Mouse (Mus musculus) layer of hippocampus, postnatal 14 days (tissue): ENCODE data around the gene Hspa2. TPM values are rescaled to one million over a fixed set of nuclear protein-coding genes. Genes with fewer than 3 reads are reported as not detected.

Experiments
- DNase-seq, 2 experiments: peaks; one replicate each; pipeline ENCODE4 v3.0.0; 2021 to 2022; ENCODE audit warnings: low spot score in 2 of 2, mixed read lengths in 1 of 2
- total RNA-seq, 2 experiments: library from RNA; stranded (reverse); gene quantifications; 2 replicates each; pipeline ENCODE4 v1.2.3; 2021

Gene Hspa2
- total RNA-seq, 2 experiments from 2014 or later = 109 to 128 TPM

DNA sequence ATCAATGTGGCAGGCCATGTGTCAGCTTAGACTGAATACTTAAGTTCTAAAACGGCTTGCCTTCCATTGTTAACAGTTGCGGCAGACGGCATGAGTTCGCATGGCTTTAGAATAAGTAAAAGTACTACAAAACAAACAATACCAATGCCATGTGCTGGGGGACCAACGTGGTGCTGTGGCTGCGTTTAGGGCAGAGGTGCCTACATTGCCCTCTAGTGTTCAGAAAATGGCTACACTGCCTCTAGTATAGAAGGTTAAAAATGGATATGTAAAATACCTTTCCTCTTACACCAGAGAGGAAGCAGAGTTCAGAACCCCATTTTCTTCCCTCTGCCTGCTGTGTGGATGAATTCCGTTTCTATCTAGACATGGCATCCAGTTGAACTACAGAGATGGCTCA, 27.3 kb upstream of the Hspa2 start:
- DNase-seq = no peak

DNA sequence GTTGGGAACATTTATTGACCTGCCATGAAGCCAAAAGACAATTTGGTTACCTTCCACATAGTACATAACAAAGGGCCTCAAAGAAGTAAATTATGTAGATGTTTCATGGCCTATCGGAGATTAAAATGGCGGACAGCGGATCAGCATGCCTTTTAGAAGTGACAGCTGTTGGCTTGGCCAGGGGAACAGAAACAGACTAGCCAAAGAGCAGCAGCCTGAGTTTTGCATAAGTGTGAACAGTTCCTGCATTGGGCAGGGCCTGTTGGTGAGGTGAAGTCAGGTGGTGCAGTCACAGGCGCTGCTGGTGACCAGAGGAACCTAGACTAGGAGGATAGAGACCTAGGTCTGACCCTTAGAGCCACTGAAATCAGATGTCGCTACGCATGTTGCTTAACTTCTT, 26.9 kb upstream of the Hspa2 start:
- DNase-seq = no peak

DNA sequence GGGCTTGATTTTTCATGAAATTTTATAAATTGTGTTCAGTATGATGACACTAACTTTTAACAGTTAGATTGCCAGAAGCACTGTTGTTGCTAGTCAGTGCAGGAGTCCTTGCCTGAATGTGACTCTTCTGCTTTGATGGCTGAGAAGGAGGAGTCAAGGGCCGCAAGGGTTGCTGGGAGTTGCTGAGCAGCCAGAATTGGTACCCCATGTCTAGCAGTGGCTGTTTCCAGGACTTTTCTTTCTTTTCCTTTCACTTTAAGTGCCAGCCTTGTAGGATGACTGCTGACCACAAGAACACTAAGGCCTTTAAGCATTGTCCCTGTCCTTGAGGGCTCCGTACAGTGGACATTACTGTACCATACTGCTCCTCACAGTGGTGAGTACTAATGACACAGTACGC, 26.2 kb upstream of the Hspa2 start:
- DNase-seq = peak in 1 of 2 experiments; percentile 22

DNA sequence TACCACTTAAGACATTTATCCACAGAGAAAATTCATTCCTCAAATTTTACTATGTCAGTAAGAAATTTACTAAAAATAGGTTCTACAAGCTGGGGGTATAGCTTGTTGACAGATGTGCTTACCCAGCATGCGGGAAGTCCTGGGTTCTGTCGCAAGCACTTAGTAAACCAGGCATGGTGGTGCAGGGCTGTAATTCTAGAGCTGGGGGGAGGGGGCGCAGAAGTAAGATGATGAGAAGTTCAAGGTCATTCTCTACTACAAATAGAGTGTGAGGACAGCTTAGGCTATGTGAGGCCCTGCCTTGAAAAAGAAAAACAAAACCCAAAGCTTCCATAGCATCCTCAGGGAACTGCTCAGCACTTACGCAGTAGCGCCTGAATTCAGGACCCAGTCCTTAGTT, 25.4 kb upstream of the Hspa2 start:
- DNase-seq = no peak

DNA sequence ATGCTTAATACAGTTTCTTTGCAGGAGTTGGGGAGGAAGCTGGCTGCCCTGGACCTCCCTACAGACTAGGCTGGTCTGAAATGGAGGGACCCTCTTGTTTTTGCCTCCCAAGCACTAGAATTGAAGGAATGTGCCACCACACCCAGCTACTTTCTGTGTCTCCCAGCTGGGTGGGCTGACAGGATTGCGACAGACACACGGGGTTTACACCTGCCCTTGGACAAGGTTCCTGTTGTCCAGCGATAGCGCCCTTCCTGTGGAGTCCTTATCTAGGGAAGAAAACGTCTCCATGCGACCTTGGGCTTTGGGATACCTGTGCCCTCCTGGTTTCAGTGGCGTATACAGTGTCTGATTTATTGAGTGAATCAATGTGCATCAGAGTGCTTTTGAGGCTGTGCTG, 23.8 kb upstream of the Hspa2 start:
- DNase-seq = no peak

DNA sequence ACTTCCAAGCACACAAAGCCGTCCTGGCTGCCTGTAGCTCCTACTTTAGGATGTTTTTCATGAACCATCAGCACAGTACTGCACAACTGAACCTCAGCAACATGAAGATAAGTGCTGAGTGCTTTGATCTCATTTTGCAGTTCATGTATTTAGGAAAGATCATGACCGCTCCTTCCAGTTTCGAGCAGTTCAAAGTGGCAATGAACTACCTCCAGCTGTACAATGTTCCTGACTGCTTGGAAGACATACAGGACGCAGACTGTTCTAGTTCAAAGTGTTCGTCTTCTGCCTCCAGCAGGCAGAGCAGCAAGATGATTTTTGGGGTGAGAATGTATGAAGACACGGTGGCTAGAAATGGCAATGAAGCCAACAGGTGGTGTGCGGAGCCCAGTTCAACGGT, 18.6 kb upstream of the Hspa2 start:
- no peak for DNase-seq

DNA sequence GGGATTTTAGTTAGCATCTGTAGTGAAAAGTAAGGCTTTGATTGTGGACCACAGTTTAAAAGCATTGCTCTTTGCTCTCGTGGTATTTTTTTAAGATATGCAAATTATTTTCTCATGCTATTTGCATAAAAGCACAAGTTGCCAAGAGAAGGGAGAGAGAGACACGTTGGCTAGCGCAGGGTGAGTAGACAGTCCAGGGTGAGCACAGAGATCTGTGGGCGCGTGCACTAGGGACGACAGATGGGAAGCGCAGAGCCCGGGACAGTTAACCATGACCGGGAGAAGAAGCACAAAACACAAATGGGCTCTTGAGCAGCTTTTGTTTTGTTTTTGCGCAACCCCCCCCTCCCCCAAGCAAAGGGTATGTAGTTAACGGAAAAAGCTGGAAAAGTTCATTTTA, 15.2 kb upstream of the Hspa2 start:
- no peak for DNase-seq

DNA sequence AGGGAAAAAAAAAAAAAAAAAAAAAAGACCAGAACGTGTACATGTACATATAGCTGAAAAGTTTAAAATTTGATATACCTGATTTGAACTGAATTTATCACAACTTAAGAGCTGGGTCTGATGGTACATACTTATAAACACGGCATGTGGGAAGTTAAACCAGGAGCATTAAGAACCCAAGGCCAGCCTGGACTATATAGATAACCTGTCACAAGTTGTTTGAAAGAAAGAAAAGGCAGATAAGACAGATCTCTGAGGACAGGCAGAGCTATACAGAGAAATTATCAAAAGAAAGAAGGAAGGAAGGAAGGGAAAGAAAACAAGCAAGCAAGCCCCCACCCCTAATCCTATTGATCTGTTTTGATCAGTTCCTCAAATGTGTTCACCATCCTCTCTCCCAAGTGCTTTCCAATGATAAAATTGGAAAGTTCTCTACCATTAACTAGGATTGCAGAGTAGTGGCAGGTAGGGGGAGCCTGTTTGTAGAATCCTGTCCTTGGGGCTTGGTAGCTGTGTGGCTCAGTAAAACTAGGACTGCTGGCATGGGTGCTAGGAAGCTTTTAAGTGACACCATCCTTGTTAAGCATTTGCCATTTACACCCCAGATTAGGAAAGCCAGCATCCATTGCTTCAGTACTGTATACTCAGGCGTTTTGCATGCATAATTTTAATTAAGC, 12.2 kb upstream of the Hspa2 start:
- no peak for DNase-seq

DNA sequence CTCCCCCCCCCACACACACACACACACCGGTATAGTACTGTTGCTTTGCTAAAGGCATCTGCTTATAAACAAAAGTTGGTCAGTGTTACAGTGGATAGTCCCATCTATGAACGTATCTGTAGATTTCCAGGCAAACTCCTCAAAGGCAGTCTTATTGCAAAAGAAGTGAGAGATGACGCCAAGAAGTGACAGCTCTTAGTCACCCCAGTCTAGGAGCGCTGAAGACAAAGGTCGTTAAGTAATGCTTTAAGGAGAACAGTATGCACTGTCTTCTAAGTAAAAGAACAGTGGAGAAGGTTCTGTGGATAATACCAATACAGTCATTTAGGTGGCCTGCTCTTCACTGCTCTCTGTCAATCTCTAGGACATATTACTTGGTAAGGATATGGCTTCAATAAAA, 11.0 kb upstream of the Hspa2 start:
- no peak for DNase-seq

DNA sequence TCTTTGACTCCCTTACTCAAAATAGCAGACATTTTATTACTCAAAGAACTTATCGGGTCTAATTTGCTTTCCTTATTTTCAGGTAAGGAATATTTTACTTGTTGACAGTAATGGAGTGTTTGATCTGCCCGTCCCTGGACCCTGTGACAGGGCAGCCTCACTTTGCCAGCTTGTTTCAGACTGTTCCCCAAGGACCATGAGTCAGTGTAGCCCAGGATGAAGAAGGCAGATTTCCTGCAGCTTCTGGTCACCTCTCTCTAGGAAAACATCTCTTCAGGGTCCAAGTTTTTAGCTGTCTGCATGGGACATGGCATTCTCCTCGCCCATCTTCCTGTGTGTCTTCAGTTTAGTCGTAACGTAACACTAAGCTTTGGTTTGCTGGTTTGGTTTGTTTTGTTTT, 6.7 kb upstream of the Hspa2 start:
- no peak for DNase-seq

DNA sequence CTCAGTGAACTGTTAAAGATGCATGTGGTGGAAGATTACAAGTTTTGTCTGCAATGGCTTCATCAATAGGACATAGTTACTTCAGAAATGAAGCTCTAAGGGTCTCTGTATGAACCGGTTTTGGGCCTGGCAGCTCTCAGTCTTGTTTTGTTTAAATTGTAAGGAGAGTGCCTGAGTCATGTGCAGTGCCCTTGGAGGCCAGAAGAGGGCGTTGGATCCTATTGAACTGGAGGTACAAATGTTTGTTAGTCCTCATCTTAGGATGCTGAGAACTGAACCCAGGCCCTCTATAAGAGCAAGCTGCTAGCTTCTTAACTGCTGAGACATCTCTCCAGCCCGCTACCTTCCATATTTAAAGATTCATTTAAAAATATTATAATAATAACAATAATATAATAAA, 2.3 kb upstream of the Hspa2 start:
- DNase-seq = no peak

DNA sequence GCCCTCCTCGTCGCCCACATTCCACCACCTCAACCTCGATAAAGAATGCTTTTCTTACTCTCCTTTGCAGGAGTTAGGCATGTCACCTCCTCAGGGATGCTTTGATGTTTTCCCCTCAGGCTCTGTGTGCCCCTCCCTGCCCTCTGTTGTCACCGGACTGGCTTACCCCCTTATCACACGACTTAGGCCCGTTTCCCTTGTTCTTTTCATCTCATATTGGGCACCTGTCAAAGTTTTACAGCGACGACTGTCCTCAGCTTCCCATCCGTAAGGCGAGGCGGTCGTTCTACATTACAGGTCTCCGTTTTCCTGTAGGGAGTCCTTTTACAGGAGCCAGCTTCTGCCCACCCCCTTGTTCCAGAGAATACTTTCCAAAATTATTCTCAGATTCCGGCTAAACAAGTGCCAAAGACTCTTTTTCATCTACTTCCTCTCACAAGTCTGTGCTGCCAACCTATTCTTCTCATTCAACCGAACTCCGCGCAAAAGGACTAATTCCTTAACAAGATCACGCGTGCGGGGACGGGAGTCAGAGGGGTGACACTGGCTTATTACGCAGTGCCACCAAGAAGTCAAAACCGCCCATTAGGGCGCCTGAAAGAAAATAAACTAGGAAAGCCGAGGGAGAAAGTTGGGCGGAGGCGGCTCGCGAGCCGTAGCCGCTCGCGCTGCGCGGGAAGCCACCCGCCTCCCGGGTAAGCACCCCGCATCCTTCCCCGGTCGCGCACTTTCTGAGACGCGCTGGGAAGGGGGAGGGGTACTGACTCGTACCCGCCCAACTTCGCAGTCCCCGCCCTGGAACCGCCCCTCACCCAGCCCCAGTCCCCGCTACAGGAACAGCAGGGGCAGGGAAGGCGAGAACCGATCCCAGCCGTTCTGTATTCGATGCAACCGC, 738 bp upstream of the Hspa2 start:
- no peak for DNase-seq

DNA sequence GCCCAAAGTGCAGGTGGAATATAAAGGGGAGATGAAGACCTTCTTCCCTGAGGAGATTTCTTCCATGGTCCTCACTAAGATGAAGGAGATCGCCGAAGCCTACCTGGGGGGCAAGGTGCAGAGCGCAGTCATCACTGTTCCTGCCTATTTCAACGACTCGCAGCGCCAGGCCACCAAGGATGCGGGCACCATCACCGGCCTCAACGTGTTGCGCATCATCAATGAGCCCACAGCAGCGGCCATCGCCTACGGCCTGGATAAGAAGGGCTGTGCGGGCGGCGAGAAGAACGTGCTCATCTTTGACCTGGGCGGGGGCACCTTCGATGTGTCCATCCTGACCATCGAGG, 833 bp downstream of the Hspa2 start:
- DNase-seq = peak in 1 of 2 experiments; percentile 28

DNA sequence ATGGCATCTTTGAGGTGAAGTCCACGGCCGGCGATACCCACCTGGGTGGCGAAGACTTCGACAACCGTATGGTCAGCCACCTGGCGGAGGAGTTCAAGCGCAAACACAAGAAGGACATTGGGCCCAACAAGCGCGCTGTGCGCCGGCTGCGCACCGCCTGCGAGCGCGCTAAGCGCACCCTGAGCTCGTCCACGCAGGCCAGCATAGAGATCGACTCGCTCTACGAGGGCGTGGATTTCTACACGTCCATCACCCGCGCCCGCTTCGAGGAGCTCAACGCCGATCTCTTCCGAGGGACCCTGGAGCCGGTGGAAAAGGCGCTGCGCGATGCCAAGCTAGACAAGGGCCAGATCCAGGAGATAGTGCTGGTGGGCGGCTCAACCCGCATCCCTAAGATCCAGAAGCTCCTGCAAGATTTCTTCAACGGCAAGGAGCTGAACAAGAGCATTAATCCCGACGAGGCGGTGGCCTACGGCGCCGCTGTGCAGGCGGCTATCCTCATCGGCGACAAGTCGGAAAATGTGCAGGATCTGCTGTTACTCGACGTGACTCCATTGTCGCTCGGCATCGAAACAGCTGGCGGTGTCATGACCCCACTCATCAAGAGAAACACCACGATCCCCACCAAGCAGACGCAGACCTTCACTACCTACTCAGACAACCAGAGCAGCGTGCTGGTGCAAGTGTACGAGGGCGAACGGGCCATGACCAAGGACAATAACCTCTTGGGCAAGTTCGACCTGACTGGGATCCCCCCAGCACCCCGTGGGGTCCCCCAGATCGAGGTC, 1.4 kb downstream of the Hspa2 start:
- peak; percentile 37 for DNase-seq

DNA sequence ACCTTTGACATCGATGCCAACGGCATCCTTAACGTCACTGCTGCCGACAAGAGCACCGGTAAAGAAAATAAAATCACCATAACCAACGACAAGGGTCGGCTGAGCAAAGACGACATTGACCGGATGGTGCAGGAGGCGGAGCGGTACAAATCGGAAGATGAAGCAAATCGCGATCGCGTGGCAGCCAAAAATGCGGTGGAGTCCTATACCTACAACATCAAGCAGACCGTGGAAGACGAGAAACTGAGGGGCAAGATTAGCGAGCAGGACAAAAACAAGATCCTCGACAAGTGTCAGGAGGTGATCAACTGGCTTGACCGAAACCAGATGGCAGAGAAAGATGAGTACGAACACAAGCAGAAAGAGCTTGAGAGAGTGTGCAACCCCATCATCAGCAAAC, 2.0 kb downstream of the Hspa2 start:
- no peak for DNase-seq

DNA sequence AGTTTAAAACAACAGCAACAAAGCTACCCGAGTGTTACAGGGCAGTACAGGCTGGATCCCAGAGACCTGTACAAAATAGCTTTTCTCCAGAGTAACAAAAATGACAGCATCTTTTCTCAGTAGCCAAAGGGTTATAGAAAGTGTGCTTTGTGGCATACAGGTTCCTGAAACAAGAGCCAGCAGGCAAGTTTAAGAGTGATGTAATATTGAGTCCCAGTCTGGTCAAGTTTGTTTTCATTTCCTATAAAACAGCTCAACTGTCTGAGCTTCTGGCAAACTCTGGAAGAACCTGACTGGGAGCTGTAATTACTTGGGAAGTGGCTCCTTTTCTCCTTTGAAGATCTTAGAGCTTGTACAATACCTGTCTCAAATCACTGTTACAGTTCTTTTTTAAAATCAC, 3.2 kb downstream of the Hspa2 start:
- no peak for DNase-seq

DNA sequence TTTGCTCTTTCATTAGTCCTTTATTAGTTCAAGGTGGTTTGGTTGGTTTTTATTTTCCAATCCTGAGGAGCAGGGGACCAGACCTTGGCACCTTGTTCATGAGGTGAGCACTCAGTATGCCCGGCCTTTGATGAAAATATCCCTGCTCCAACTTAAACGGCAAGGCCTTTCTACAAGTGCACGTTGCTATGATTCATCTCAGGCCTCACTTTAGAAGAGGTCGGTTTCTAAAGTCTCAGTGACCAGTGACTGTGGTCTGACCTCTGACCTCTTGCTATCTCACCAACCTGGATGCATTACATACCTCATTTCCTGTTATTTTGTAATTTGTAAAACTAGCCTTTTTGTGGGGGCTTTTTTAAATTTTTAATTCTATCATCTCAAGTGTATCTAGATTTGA, 5.2 kb downstream of the Hspa2 start:
- no peak for DNase-seq

DNA sequence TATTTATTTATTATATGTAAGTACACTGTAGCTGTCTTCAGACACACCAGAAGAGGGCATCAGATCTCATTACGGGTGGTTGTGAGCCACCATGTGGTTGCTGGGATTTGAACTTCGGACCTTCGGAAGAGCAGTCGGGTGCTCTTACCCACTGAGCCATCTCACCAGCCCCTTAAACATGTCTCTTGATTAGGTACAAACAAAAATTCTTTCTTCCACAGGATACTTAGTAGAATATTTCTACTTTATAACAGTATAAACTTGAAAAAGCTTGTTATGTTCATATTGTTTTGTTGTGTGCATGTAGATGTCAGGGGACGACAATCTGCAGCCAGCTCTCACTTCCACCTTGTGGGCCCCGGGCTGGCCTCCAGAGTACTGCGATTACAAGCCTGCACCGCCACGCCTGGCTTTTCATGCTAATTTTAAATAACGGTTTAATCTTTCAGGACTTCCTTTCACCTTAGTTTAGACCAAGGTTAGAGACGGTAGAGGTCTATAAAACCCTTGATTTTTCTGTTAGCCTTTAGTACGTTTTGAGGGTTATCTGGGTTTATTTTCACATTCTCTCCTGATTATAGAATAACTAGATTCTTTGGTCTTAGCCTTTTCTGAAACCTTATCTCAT, 11.5 kb downstream of the Hspa2 start:
- no peak for DNase-seq

DNA sequence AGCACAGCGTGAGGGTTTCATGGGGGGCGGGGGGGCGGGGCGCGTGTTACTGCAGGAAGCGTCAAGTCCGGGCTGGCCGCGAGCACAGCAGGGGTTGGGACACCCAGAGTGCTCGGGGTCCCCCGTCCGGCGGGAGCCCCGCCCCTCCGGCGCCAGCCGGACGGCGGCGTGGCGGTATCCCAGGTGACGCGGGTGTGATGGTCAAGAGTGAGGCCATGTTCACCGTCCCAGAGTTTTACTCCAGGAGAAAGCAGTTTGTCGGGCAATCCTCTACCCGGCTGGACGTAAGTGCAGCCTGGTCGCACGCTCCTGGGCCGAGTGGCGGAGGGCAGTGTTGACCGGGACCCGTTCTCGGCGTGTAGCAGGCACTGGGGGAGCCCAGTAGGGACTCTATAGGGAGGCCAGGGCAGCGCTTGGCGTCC, 13.5 kb downstream of the Hspa2 start, which contains the start of gene Ppp1r36:
Gene Ppp1r36, plus strand, starts transcription at position 106 of the 422 bp plus-strand sequence.
- no peak for DNase-seq

DNA sequence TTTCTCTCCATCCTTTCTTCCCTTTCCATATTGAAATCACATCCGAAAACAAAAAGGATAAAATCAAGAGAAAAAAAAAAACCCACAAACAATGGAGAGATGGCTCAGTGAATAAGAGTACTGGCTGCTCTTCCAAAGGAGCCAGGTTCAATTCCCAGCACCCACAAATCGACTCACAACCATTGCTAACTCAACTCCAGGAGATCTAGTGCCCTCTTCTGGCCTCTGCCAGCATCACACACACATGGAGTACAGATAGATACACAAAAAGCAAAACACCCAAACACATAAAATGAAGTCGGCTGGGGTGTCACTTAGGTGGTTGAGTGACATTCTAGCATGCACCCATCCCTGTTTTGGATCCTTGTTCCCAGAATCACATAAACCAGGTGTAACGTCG, 14.4 kb downstream of the Hspa2 start:
- no peak for DNase-seq

DNA sequence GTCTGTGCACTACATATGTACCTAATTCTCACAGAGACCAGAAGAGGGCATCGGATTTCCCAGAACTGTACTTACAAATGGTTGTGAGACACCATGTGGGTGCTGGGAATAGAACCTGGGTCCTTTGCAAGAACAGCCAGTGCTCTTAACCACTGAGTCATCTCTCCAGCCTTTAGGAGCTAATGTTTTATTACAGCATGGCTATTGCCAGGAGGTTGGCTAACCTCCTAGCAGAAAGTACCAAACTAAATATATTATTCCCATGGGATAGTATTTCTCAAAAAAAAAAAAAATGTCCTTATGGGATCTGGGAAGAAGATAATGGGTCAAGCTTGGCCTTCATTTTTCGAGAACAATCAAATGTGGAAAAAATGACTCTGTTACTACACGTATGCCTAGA, 21.3 kb downstream of the Hspa2 start:
- no peak for DNase-seq

DNA sequence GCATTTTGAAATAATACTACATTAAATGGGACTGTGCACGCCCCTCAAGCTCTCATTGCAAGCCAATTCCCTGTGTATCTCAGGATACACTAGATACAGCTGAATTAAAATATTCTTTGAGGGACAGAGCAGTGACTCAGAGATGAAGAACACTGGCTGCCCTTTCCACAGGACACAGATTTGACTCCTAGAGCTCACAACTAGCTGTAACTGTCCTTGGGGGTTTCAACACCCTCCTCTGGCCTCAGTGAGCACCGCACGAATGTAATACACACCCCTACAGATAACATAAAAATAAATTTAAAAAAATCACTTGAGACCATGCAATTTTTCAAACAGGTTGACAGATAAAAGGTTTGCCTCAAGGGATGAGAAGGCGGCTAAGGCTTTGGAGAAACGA, 23.6 kb downstream of the Hspa2 start:
- no peak for DNase-seq
